Mouse (Mus musculus): Measurements from ENCODE around the gene Gm11985. TPM values are rescaled to one million over a fixed set of nuclear protein-coding genes. Genes with fewer than 3 reads are reported as not detected.

Gm11985 gene
- total RNA-seq (2023) = not detected

DNA sequence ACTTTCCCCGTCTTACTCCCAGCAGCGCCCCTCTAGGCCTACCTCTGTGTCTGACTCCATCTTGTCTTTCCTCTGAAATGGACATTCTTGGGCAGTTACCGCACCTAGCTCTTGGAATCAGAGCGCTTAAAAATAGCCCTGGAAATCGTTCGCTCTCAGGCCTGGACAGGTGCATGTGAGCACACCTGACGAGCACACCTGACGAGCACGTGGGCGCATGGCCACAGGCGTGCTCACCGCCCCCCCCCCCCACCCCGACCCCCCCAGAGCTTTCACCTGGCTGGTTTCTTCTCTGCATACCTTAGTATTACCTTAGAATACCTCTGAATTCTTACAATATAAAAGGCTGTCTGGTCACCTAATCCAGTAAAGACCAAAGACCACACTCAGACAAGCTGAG lies at the start of gene Gm11985:
Gene Gm11985 (minus strand): TSS at position 101 of the 400 bp plus-strand sequence.

DNA sequence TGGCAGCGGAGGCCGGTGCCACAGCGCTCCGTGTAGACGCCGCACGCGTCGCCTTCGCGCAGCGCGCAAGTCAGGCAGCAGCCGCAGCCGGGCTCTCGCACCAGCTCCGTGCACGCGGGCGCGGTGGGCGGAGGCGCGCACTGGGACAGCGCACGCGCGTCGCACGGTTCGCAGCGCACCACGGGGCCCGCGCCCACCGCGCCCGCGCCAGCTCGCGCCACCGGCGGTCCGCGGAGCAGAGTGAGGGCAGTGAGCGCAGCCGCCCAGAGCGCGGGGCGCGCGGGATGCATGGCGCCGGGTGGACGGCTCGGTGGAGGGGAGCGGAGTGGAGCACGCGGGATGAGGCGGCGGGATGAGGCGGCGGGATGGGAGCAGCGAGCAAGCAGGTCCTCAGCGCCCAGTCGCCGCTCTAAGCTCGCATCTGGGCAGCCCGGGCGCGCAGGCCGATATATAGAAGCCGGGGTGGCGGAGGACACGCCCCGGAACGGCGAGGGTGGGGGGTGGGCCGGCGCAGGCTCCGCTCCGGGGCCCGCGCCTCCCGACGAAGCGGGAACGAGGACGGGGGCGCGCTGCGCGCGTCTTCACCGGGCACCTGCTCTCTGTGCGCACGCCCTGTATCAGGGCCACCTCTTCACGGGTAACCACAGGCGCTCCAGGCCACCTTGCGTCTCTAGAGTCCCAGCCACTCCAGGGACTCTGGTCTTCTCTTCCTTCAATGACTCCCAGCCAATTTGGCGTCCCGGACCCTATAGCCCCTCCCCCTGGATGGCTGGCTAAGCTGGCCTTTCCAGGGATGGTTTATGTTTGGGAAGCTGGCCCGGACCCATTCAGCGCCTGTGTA lies 25.4 kb upstream of the Gm11985 start, which contains the start of gene Igfbp3:
Gene Igfbp3 (minus strand): TSS at position 423 of the 841 bp plus-strand sequence.

DNA sequence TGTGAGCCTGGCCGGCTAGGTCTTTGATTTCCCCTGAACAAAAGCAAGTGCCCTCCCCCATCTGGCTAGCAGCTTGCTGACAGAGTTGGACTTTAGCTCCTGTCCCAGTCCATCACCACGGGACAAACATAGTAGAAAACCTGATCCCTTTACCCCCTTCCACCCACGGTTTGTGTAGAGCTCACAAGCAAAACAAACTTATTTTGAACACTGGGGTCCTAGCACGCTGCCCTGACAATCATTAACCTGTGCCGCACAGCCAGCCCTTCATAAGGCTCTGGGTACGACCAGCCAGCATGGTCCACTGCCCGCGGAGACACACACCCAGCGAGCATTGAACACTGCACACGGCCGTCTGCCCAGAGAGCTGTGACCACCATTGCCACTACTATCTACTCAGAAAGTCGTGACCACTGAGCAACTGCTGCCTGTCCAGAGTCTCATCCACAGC lies 9.1 kb upstream of the Gm11985 start, which contains the start of gene Igfbp1:
Gene Igfbp1 (plus strand): TSS at position 292 of the 451 bp plus-strand sequence.

Other genes starting within 250 kb of the Gm11985 start
- 3.6 TPM for gene Adcy1, start 125.1 kb downstream of the Gm11985 start, total RNA-seq (2023)
- gene Igfbp1, start 9.2 kb upstream of the Gm11985 start, total RNA-seq (2023) = not detected
- not detected for gene Igfbp3, start 25.4 kb upstream of the Gm11985 start, total RNA-seq (2023)

Measured in CD8-positive naive resting alpha-beta T cell, adult 57 days (primary cell).